Mouse (Mus musculus) spleen, adult 12 weeks (tissue): ENCODE measurements at regions not wholly inside any gene's neighbourhood (a gene's known extent, or its start where the extent isn't known, plus 50 kb on each side); places are given as distances from the start of the nearest gene placed in this dataset.

ENCODE experiments used
- DNase-seq: peaks from one replicate; pipeline ENCODE4 v3.0.0; 2022; ENCODE audit warnings: low spot score

GRCm38 (mm10) chr2:46360049-46360712, 1243.0 kb upstream of the Zeb2 start:
- DNase-seq: no peak

GRCm38 (mm10) chr2:46358225-46358624, 1241.0 kb upstream of the Zeb2 start:
- no peak for DNase-seq

GRCm38 (mm10) chr2:46356651-46357050, 1239.5 kb upstream of the Zeb2 start:
- DNase-seq: no peak

GRCm38 (mm10) chr2:46340694-46341093, 1223.5 kb upstream of the Zeb2 start:
- DNase-seq: no peak

- no peak for DNase-seq
These were observed 1199.5 kb upstream of the Zeb2 start for GRCm38 (mm10) chr2:46316666-46317065.

- no peak for DNase-seq
These were observed 1198.0 kb upstream of the Zeb2 start for GRCm38 (mm10) chr2:46315243-46315642.

- no peak for DNase-seq
These were observed 1190.5 kb upstream of the Zeb2 start for GRCm38 (mm10) chr2:46307582-46308153.

- DNase-seq: no peak
These were observed 1185.4 kb upstream of the Zeb2 start for GRCm38 (mm10) chr2:46302627-46303026.

GRCm38 (mm10) chr2:46297274-46297843, 1180.2 kb upstream of the Zeb2 start:
- no peak for DNase-seq

- no peak for DNase-seq
These were observed 1166.9 kb upstream of the Zeb2 start for GRCm38 (mm10) chr2:46283929-46284598.

- no peak for DNase-seq
These were observed 1163.6 kb upstream of the Zeb2 start for GRCm38 (mm10) chr2:46280822-46281221.

- no peak for DNase-seq
These were observed 1144.4 kb upstream of the Zeb2 start for GRCm38 (mm10) chr2:46261618-46262017.

GRCm38 (mm10) chr2:46251562-46251961, 1134.4 kb upstream of the Zeb2 start:
- DNase-seq: no peak

GRCm38 (mm10) chr2:46245717-46246116, 1128.5 kb upstream of the Zeb2 start:
- no peak for DNase-seq

- DNase-seq: no peak
These were observed 1127.5 kb upstream of the Zeb2 start for GRCm38 (mm10) chr2:46244697-46245096.

GRCm38 (mm10) chr2:46242806-46243205, 1125.6 kb upstream of the Zeb2 start:
- DNase-seq: no peak

- DNase-seq: no peak
These were observed 1122.7 kb upstream of the Zeb2 start for GRCm38 (mm10) chr2:46239874-46240273.

- no peak for DNase-seq
These were observed 1113.7 kb upstream of the Zeb2 start for GRCm38 (mm10) chr2:46230791-46231450.

- no peak for DNase-seq
These were observed 1101.3 kb upstream of the Zeb2 start for GRCm38 (mm10) chr2:46218336-46218957.

- DNase-seq: no peak
These were observed 1082.1 kb upstream of the Zeb2 start for GRCm38 (mm10) chr2:46199341-46199740.

GRCm38 (mm10) chr2:46187265-46187888, 1070.2 kb upstream of the Zeb2 start:
- no peak for DNase-seq

- DNase-seq: no peak
These were observed 1066.0 kb upstream of the Zeb2 start for GRCm38 (mm10) chr2:46183241-46183640.
